Mouse (Mus musculus) adrenal gland, postnatal 36 days (tissue): ENCODE measurements around the gene Cbfa2t2. TPM values are rescaled to one million over a fixed set of nuclear protein-coding genes. Genes with fewer than 3 reads are reported as not detected.

Source experiments
- DNase-seq, 2 experiments: peaks; one replicate each; pipeline ENCODE4 v3.0.0; 2021; ENCODE audit warnings: mixed read lengths in 1 of 2
- total RNA-seq, 2 experiments: library from RNA; stranded (reverse); gene quantifications; 2 replicates each; pipeline ENCODE4 v1.2.3; 2021

Gene Cbfa2t2
- total RNA-seq, 2 experiments from 2014 or later, result 30.7 to 40.9 TPM

GRCm38 (mm10) chr2:154539720-154540119, 103.4 kb downstream of the Cbfa2t2 start:
- peak; percentile 28 to 53 for DNase-seq

GRCm38 (mm10) chr2:154541630-154542029, 105.3 kb downstream of the Cbfa2t2 start:
- no peak for DNase-seq

GRCm38 (mm10) chr2:154543567-154544347, 107.5 kb downstream of the Cbfa2t2 start:
- peak in 1 of 2 experiments; percentile 36 for DNase-seq

DNA sequence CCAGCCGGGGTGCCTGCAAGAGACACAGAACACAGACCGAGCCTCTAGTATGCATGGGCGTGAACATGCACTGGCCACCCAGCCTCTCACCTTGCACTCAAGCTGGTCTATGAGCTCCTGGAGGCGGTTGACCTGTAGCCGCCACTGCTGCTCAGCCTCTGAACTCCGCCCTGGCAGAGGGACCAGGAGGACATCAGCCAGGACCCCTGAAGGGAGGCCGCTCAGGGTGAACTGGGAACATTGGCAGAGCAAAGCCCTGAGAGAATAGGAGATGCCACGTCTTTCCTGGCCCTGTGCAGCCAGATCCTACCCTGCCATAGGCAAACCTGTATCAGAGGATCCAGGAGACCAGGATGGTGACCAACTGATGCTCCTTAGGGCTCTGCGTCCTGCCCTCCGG, 110.4 kb downstream of the Cbfa2t2 start, which contains the start of gene 1700003F12Rik:
Gene 1700003F12Rik (plus strand): TSS at position 375 of the 400 bp plus-strand sequence.
- DNase-seq, result no peak

GRCm38 (mm10) chr2:154548688-154549087, 112.4 kb downstream of the Cbfa2t2 start:
- DNase-seq, result peak; percentile 27 to 34

DNA sequence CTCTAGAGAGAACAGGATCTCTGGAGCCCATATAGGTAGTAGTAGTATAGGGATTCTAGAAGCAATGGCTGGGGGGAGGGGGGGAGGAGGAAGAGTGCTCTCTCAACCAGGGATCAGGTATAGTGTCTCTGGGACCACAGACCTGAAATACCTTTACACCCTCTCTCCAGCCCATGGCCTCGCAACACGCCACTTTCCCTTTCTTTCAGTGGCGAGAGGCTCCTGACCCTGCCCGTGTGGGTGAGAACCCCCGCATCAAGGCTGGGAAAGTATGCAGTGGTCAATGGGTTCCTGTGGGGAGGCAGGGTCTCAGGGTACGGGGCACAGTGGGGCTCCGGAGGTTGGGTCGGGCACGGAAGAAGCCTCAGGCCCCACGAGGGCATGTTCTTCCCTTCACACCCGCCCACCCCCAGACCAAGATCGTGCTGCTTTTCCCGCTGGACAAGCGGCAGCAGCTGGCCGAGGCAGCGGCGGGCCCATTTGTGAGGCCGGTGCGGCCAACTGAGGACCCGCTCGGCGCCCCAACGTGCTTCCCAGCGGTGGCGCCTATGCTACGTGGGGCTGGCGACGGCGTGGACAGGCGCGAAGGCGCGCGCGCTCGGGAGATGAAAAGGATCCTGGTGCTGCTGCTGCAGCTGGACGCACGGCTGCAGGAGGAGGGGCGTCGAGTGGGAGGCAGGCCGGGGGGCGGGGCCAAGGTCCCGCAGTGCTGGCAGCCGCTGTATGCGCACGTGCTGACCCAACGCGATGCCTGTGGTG, 113.0 kb downstream of the Cbfa2t2 start:
- peak; percentile 79 to 87 for DNase-seq

DNA sequence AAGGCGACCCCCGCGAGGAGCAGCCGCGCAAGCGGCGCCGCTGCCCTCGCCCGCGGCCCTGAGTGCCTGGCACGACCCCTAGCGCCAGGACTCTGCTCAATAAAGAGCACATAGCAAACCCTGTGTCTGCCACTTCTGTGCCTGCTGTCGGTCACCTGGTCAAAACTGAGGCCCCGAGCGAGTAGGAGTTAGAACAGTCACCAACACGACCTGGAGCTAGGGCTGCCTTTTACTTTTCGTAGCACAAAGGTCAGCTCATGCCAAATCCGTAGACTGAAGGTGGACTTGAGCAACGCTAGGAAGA, 113.6 kb downstream of the Cbfa2t2 start:
- DNase-seq, result no peak

GRCm38 (mm10) chr2:154550937-154551336, 114.7 kb downstream of the Cbfa2t2 start:
- no peak for DNase-seq

DNA sequence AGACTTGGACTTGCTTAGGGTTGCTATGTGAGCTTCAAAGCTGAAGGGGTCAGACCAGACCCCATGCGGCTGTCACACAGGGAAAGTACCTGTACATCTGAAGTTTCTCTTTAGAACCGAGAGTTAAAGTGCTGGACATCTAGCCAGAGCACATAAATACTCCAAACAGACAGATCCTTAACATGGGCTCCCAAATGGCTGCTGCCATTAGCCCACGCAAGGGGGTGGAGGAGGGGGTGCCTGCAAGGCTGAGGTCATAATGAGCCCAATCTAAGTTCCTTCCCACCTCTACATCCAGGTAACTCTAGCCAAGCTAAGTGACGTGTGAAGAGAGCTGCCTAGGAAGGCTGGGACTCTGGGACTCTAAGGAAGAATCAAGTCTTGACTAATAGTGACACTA, 115.2 kb downstream of the Cbfa2t2 start, which contains the start of gene Actl10:
Gene Actl10 (plus strand): TSS at position 301 of the 400 bp plus-strand sequence.
- no peak for DNase-seq

- DNase-seq, result no peak
Measured at GRCm38 (mm10) chr2:154551927-154552326, 115.6 kb downstream of the Cbfa2t2 start.

GRCm38 (mm10) chr2:154552424-154552907, 116.2 kb downstream of the Cbfa2t2 start:
- DNase-seq, result peak; percentile 77 to 87

DNA sequence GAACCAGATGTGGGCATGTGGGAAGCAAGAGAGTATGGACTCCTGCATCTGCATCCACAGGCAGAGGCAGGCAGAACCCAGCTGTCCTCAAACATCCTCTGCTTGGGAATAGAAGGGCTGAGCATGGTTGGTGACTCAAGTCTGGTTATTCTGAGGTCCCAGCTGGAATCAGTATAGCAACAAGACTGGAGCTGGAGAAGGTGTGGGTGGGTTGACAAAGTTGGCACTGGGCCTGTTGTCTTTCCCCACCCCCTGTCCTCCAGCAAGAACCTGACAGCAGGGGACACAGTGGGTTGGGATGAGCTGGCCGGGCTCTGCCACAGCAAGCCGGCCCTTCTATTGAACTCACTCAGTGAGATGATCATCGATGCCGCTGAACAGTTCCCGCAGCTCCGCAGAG, 119.0 kb downstream of the Cbfa2t2 start:
- DNase-seq, result no peak

DNA sequence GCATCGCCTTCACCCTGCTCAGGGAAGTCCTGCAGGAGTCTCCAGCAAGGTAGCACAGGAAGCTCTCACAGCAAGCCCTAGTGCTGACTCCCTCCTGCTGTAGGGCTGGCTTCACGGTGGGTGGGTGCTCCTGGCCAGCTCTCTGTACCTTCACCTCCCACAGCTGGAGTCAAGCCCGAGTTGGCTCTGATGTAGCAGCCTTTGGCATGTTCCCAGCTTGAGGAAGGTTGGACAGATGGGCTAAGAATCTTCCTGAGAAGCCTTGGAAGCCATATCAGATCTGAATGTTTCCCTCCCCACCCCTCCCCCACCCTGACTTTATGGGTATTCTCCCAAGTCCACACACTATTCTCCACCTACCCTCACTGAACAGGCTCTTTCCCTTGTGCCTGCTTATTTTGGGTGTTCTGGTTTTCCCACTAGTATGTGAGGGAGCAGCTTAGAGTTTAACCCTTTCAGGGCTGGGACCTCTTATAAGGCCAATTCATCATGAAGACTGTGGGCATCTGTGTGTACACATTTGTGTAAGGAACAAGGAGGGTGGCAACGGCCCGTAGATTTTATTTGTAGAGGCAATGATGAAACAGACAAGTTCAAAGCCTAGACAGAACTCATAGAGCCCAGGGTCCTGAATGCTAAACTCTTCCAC, 121.0 kb downstream of the Cbfa2t2 start:
- no peak for DNase-seq

- DNase-seq, result peak; percentile 69 to 77
Measured at GRCm38 (mm10) chr2:154558264-154559039, 122.2 kb downstream of the Cbfa2t2 start, which contains the start of gene Necab3. Gene Necab3 (minus strand): TSS chr2:154558890.

DNA sequence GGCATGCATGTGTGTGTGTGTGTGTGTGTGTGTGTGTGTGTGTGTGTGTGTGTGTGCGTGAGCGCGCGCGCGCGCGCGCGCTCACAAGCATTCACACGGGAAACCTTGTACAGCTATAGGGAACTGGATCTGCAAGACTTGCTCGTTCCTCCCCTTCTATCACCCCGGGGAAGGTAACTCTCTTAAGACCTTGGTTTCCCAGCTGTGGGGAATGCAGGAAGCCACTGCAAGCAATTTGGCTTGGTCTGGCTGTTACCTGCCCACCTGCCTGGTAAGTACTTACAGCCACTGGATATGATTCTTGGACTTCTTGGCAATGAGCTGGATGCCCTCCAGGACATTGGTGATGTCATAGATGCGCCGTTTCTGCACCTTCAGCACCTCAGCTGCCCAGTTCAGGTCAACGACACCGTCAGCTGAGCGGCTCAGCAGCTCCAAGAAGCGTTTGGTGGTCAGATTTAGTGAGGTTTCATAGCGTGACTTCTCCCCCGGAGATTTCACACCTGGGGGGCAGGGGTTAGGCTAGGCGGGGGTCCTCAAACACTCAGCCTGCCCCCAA, 127.4 kb downstream of the Cbfa2t2 start:
- no peak for DNase-seq

DNA sequence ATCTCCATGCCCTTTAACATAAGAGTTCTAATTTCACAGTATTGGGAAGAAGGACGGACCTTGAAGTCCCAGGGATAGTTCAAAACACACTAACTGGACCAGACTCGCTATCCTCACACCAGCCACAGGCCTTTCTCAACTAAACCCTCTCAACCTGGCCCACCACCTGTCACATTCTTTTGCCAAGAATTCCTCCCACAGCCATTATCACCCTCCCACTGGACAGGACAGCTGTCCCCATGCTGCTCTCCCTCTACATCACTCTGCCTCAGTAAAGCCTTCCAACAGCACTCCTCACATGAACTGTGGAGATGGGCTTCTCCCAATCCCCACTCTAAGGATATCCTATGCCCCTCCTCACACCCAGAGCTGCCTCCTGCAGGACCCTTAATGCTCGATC, 129.3 kb downstream of the Cbfa2t2 start:
- no peak for DNase-seq

- DNase-seq, result no peak
Measured at GRCm38 (mm10) chr2:154566641-154567040, 130.4 kb downstream of the Cbfa2t2 start.

- DNase-seq, result no peak
Measured at GRCm38 (mm10) chr2:154567766-154568165, 131.5 kb downstream of the Cbfa2t2 start.

DNA sequence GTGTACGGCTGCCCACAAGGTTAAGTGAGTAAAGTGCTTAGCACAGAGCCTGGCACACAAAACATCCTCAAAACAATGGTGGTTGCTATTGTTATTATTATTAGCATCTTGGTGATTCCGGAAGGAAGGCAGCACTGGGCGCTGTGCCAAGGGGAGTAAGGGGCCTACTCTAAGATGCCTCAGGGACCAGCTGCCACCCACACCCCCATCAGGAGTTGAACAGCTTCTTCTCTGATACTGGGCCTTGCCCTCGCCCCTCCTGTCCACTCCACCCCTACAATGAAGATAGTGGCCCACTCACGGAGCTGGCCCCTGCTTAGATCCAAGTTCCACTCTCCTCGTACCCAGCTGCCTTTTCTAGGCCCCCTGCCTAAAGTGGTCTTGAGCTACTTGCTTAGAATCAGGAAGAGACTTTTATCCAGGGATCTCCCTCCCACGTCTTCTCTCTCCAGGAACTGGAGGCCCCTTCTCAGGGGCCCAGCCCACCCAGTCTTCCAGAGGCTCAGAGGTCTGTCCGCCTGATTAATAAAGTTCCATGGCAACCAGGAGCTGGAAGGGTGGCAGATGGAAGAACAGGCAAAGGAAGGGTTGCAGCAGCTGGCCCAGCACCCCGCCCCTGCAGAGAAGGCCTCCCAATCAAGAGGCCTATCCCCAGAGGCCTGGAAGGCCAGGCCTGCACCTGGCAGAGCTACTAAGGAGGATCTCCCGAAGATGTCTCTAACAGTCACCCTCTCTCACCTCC, 132.2 kb downstream of the Cbfa2t2 start:
- DNase-seq, result peak; percentile 25 to 44

GRCm38 (mm10) chr2:154569071-154569748, 132.9 kb downstream of the Cbfa2t2 start:
- DNase-seq, result peak; percentile 79 to 90
